Mouse (Mus musculus) hindbrain, postnatal 0 days (tissue): Measurements from ENCODE around the gene Csad. TPM values are rescaled to one million over a fixed set of nuclear protein-coding genes. Genes with fewer than 3 reads are reported as not detected.

Source experiments
- ATAC-seq: fragments of 200-750 bp; cut with Nextera tagmentation; 2 replicates; pipeline ENCODE4 v1.8.0; 2017; ENCODE audit warnings: mild to moderate bottlenecking, moderate TSS enrichment, moderate library complexity
- DNase-seq: peaks from one replicate; pipeline ENCODE4 v3.0.0-alpha.2; 2015; ENCODE audit warnings: low spot score
- H3K27ac ChIP-seq: fragments of 300-500 bp; sonication (generic); 2 replicates; pipeline ENCODE4 v1.5.1; 2014; ENCODE audit warnings: mild to moderate bottlenecking
- H3K27me3 ChIP-seq: fragments of 300-500 bp; sonication (generic); 2 replicates; pipeline ENCODE4 v1.6.1; 2014; ENCODE audit warnings: low read length, mixed read lengths; ENCODE audit not compliant: insufficient read depth
- H3K36me3 ChIP-seq: fragments of 300-500 bp; sonication (generic); 2 replicates; pipeline ENCODE4 v1.6.1; 2014; ENCODE audit warnings: low read length, mixed read lengths; ENCODE audit not compliant: insufficient read depth
- H3K4me1 ChIP-seq: fragments of 300-500 bp; sonication (generic); 2 replicates; pipeline ENCODE4 v1.6.1; 2014; ENCODE audit warnings: antibody characterized with exemption, low read length, mixed read lengths; ENCODE audit not compliant: insufficient read depth
- H3K4me2 ChIP-seq: fragments of 300-500 bp; sonication (generic); 2 replicates; pipeline ENCODE4 v1.6.1; 2014; ENCODE audit warnings: low read depth, mild to moderate bottlenecking, low read length, moderate library complexity, mixed read lengths
- H3K4me3 ChIP-seq: fragments of 300-500 bp; sonication (generic); 2 replicates; pipeline ENCODE4 v1.5.1; 2014; ENCODE audit warnings: low read length
- H3K9ac ChIP-seq: fragments of 300-500 bp; sonication (generic); replicated peaks from 2 replicates; pipeline ENCODE4 v1.6.1; 2014; ENCODE audit warnings: mild to moderate bottlenecking, low read length, moderate library complexity, mixed read lengths
- H3K9me3 ChIP-seq: fragments of 300-500 bp; sonication (generic); 2 replicates; pipeline ENCODE4 v1.6.1; 2016; ENCODE audit warnings: low read length, mixed read lengths
- CTCF ChIP-seq: IDR thresholded peaks from 2 replicates; pipeline ENCODE4 v1.5.1; 2016; ENCODE audit warnings: antibody characterized with exemption, control low read depth, low read depth
- whole genome bisulfite sequencing: fragments of 180-500 bp; shearing (Covaris S2); extraction: QIAGEN DNeasy Blood & Tissue Kit; methylation state at CpG from one replicate; pipeline ENCODE4 v1.1.7; 2014; 5-methylcytosine and 5-hydroxymethylcytosine counted together
- polyA plus RNA-seq: library from polyadenylated mRNA; unstranded; fragments of >200 nt; fragmentation: Nextera tagmentation; extraction: Ambion mirVana; gene quantifications from 2 replicates; pipeline ENCODE4 v1.2.1, GENCODE M21; 2015
- total RNA-seq: library from RNA; depleted of rRNA; stranded (reverse); fragments of >200 nt; gene quantifications from 2 replicates; pipeline ENCODE4 v1.2.3, GENCODE M21; 2014

Csad gene
- total and polyA plus RNA-seq, 2 experiments from 2014 or later, result 41.8 to 67.2 TPM

DNA sequence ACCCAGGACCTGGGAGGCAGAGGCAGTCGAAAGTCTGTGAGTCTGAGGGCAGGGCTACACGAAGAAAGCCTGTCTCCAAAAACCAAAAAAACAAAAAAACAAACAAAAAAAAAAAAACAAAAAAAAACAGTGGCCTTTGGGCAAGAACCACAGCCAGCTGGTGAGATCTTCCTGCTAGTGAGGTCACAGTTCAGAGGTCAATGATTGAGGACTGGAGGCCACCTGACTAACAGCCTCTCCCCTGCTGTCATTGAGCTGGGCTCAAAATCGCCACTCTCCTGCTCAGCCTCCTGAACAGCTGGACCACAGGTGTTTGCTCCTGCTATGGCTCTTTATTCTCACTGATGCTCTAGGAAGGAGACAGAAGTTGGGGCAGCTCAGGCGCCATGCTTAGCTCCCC, 51.9 kb downstream of the Csad start:
- TF ChIP-seq CTCF, result no peak
- 24% methylated on average over 4 of the region's 4 CpGs for WGBS
- ATAC-seq (no peak), DNase-seq (no peak)
- Histone ChIP-seq H3K4me1 (0 out of 2 replicates have a peak, but pooled peaks cover 4% of the 10 kb centered on the region), H3K9me3 (no peaks in the 10 kb centered on the region), H3K4me3 (no peak overlapping the region), H3K4me2 (no peak overlapping the region), H3K9ac (no peak overlapping the region), H3K27me3 (no peaks in the 10 kb centered on the region), H3K27ac (no peak overlapping the region), H3K36me3 (no peaks in the 10 kb centered on the region)

DNA sequence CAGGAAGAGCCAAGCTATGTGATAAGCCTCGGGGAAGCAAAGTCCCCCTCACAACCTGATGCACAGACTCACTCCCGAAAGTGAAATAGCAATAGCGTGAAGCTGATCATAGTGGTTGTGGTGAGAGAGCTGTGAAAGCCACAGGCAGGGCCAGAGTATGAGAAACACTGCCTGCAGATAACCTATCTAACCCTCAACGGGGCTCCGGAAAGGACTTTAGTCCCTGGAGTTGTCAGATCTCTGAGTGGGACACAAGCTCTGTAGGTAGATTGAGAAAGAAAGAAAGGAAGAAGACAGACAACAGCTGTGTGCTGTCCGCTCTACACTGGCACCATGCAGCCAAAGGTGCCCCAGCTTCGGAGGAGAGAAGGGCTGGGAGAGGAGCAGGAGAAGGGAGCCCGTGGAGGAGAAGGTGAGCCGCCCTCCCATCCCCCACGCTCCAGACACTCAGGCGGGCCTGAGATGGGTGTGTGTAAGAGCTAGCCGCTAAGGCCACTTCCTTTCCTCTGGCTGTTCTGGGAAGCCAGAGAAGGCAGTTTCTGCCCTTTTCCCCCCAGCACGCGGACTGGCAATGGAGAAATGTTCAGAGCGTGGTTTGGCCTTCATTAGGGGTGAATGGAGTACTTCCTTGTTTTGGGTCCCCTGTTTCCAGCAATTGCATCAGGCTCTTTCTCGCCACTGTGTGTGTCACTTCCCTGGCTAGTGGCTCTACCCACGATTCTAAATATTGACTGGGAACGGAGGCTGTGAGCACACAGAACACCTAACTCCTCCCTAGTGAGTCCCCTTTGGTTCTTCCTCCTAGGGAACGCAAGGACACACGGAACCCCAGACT, 54.0 kb downstream of the Csad start, which contains the start of gene Soat2:
Soat2 (plus strand) TSS at position 226 of the 835 bp plus-strand sequence.
- Histone ChIP-seq H3K4me1 (no peaks in the 10 kb centered on the region), H3K27me3 (peaks cover 4% of the 10 kb centered on the region; the same call in 1 of the 2 replicates), H3K4me2 (no peak within 1 kb of the TSS), H3K36me3 (no peaks in the 10 kb centered on the region), H3K27ac (no peak within 1 kb of the TSS), H3K4me3 (no peak within 1 kb of the TSS), H3K9me3 (no peaks in the 10 kb centered on the region), H3K9ac (no peak within 1 kb of the TSS)
- ATAC-seq (no peak), DNase-seq (no peak)
- WGBS, result 62% methylated on average over 20 of the region's 20 CpGs
- TF ChIP-seq CTCF, result no peak

DNA sequence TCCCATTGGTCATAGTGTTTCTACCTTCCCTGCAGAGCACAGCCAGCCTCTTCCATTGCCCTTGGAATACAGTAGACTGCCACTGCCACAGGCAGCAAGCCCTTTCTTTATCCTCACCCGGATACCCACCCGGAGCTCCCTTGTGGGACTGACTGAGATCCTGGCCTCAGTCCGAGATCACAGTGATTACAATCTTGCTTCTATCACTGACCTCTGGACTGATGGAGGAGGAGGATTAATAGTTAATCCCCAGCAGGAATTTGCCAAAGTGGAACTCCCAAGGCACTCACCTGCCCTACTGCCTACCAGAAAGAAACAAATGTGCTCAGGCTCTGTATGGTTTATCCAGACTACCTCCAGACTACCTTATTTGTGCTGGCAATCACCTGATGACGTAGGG, 55.0 kb downstream of the Csad start:
- 69% methylated on average over 4 of the region's 4 CpGs for WGBS
- no peaks in the 10 kb centered on the region for H3K36me3 ChIP-seq
- H3K27ac ChIP-seq, result no peak overlapping the region
- no peaks in the 10 kb centered on the region for H3K4me1 ChIP-seq
- DNase-seq, result no peak
- ATAC-seq, result no peak
- TF ChIP-seq CTCF, result no peak
- no peak overlapping the region for H3K4me3 ChIP-seq
- peaks cover 4% of the 10 kb centered on the region; the same call in 1 of the 2 replicates for H3K27me3 ChIP-seq
- no peak overlapping the region for H3K9ac ChIP-seq
- H3K4me2 ChIP-seq, result no peak overlapping the region
- H3K9me3 ChIP-seq, result no peaks in the 10 kb centered on the region

DNA sequence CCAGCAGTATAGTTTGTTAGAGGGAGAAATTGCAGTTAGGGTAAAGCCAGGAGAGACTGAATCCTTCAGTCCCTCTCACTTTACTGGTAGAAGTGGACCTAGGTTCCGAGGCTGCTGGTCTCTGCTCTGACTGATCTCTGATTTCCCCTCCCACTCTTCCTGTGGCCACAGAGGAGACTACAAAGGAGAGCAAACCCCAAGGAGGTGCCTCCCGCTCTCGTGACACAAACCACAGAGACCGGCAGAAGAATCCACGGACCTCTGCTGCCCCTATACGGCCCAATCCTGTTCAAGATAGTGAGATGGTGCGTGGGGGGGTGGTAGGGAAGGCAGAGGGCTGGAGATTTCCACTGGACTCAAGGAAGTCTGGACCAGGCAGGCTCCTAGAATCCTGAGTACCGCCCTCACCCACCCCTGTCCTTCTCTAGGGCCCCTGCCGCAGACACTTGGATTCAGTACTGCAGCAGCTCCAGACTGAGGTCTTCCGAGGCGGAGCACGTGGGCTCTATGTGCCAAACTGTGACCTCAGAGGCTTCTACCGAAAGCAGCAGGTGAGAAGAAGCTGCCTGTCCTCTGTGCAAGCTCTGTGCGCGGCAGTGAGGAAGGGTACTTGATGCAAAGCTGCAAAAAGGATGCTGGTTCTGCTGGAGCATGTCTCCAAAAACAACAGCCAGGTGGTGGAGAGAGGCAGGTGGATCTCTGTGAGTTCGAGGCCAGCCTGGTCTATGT, 56.7 kb downstream of the Csad start:
- no peak for ATAC-seq
- Histone ChIP-seq H3K4me1 (no peaks in the 10 kb centered on the region), H3K4me3 (no peak overlapping the region), H3K27ac (no peak overlapping the region), H3K27me3 (peaks cover 4% of the 10 kb centered on the region; the same call in 1 of the 2 replicates), H3K9ac (no peak overlapping the region), H3K9me3 (no peaks in the 10 kb centered on the region), H3K36me3 (no peaks in the 10 kb centered on the region), H3K4me2 (no peak overlapping the region)
- 66% methylated on average over 16 of the region's 16 CpGs for WGBS
- no peak for DNase-seq
- no peak for TF ChIP-seq CTCF

DNA sequence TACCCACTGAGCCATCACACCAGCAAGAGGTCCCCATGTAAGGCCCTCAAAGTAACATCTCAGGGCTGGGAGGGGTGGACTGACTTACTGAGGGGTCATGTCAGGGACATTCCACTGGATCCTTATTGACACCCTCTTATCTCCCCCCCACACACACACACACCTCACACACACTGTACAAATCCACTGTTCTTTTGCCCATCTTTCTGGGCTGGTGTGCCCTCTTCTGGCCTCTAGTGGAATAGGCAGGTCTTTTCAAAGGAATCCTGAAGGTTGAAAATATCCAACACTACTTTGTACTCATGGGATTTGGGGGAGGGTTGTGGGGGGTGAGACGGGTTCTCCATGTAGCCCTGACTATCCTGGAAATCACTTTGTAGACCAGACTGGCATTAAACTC, 57.6 kb downstream of the Csad start:
- TF ChIP-seq CTCF, result peak; percentile 87
- Histone ChIP-seq H3K36me3 (no peaks in the 10 kb centered on the region), H3K4me2 (no peak overlapping the region), H3K9me3 (no peaks in the 10 kb centered on the region), H3K4me1 (no peaks in the 10 kb centered on the region), H3K9ac (no peak overlapping the region), H3K27ac (no peak overlapping the region), H3K27me3 (peaks cover 4% of the 10 kb centered on the region; the same call in 1 of the 2 replicates), H3K4me3 (no peak overlapping the region)
- 0 out of 2 replicates have a peak, but pooled peaks have one; percentile 55 for ATAC-seq
- peak; percentile 62 for DNase-seq
- WGBS, result 3% methylated on average over 1 of the region's 1 CpGs

DNA sequence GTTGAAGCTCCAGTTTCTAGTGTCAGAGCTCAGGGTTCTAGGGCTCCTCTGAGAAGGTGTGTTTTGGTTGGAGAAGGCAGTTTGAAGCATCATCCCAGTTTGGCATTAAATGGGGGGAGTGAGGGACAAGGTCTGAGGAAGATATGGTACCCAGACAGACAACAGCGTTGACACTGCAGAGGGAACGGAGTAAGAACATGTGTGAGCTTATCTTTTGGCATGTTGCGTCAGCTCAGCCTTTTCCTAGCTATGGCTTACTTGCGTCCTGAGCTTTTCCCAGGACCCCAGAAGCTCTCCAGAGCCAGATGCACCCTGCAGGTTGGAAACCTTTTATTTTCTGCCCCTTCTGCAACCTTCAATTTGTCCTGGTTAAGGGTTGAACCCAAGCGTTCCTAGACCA, 58.4 kb downstream of the Csad start:
- Histone ChIP-seq H3K27ac (no peak overlapping the region), H3K36me3 (no peaks in the 10 kb centered on the region), H3K27me3 (peaks cover 4% of the 10 kb centered on the region; the same call in 1 of the 2 replicates), H3K4me3 (no peak overlapping the region), H3K4me1 (no peaks in the 10 kb centered on the region), H3K9ac (no peak overlapping the region), H3K9me3 (no peaks in the 10 kb centered on the region), H3K4me2 (no peak overlapping the region)
- no peak for ATAC-seq
- TF ChIP-seq CTCF, result no peak
- 85% methylated on average over 5 of the region's 5 CpGs for WGBS
- no peak for DNase-seq
